Mouse (Mus musculus) forebrain, postnatal 0 days (tissue): ENCODE measurements around the gene Trim8. TPM values are rescaled to one million over a fixed set of nuclear protein-coding genes. Genes with fewer than 3 reads are reported as not detected.

Experiments
- ATAC-seq: fragments of 200-750 bp; cut with Nextera tagmentation; 2 replicates; pipeline ENCODE4 v1.8.0; 2017; ENCODE audit warnings: mild to moderate bottlenecking, moderate library complexity
- DNase-seq: peaks from one replicate; pipeline ENCODE4 v3.0.0-alpha.2; 2015
- H3K27ac ChIP-seq: fragments of 300-500 bp; sonication (generic); 2 replicates; pipeline ENCODE4 v1.5.1; 2014; ENCODE audit warnings: low read depth, mild to moderate bottlenecking, antibody characterized with exemption, low read length, moderate library complexity, mixed read lengths
- H3K27me3 ChIP-seq: fragments of 300-500 bp; sonication (generic); 2 replicates; pipeline ENCODE4 v1.6.1; 2014; ENCODE audit warnings: mild to moderate bottlenecking, low read length, mixed read lengths; ENCODE audit not compliant: insufficient read depth
- H3K36me3 ChIP-seq: fragments of 300-500 bp; sonication (generic); 2 replicates; pipeline ENCODE4 v1.6.1; 2014; ENCODE audit warnings: mild to moderate bottlenecking, moderate library complexity; ENCODE audit not compliant: insufficient read depth
- H3K4me1 ChIP-seq: fragments of 300-500 bp; sonication (generic); 2 replicates; pipeline ENCODE4 v1.6.1; 2014; ENCODE audit warnings: antibody characterized with exemption; ENCODE audit not compliant: insufficient read depth
- H3K4me2 ChIP-seq: fragments of 300-500 bp; sonication (generic); 2 replicates; pipeline ENCODE4 v1.6.1; 2014; ENCODE audit warnings: low read depth, mild to moderate bottlenecking, moderate library complexity
- H3K4me3 ChIP-seq: fragments of 300-500 bp; sonication (generic); 2 replicates; pipeline ENCODE4 v1.5.1; 2014; ENCODE audit warnings: low read depth, low read length, mixed read lengths
- H3K9ac ChIP-seq: fragments of 300-500 bp; sonication (generic); 2 replicates; pipeline ENCODE4 v1.6.1; 2014; ENCODE audit warnings: mild to moderate bottlenecking
- H3K9me3 ChIP-seq: fragments of 300-500 bp; sonication (generic); 2 replicates; pipeline ENCODE4 v1.6.1; 2016; ENCODE audit warnings: low read length
- CTCF ChIP-seq: sonication (generic); IDR thresholded peaks from 2 replicates; pipeline ENCODE4 v1.5.1; 2016; ENCODE audit warnings: antibody characterized with exemption, control low read depth, low read depth
- WGBS: fragments of 180-500 bp; shearing (Covaris S2); extraction: QIAGEN DNeasy Blood & Tissue Kit; methylation state at CpG from one replicate; pipeline ENCODE4 v1.1.7; 2014; 5-methylcytosine and 5-hydroxymethylcytosine counted together
- polyA plus RNA-seq: library from polyadenylated mRNA; unstranded; fragments of >200 nt; fragmentation: Nextera tagmentation; extraction: Ambion mirVana; gene quantifications from 2 replicates; pipeline ENCODE4 v1.2.1, GENCODE M21; 2015
- total RNA-seq: library from RNA; depleted of rRNA; stranded (reverse); fragments of >200 nt; gene quantifications from 2 replicates; pipeline ENCODE4 v1.2.3, GENCODE M21; 2014

Gene Trim8
- total and polyA plus RNA-seq, 2 experiments from 2014 or later, result 28.2 to 76.5 TPM

DNA sequence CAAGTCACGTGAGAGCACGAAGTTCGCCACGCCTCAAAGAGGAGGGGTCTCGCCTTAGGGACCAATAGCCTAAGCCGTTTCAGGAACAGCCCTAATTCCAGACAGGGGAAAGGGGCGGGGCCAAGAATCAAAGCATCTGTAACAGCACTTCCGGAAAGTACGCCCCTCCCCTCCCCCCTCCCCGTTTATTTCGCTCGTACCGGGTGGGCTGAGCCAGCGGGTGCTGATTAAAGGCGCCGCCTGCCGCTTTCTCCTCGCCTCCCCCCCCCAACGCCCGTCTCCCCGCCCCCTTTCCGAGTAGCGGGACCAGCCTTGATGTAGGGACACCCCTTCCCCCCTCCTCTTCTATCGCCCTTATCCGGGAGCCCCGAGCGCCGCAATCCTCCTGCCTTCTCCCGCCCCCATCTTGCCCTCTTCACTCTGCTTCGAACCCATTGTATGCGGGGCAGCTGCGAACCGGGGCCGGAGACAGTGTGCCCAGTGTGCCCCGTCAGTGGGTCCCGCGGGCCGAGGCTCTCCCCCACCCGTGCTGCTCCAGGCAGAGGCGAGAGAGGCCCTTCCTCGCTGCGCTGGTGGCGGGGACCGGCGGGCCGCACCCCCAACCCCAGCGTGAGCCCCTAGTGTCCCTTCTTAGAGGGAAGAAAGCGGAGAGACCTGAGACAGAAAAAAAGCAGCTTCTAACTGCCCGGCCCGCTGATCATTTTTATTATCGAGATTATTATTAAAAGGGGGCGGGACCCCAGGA, 1.5 kb upstream of the Trim8 start:
- H3K9ac ChIP-seq, result peak overlapping the region; percentile 97
- H3K9me3 ChIP-seq, result no peaks in the 10 kb centered on the region
- H3K4me3 ChIP-seq, result peak overlapping the region; percentile 96
- 3% methylated on average over 50 of the region's 52 CpGs for WGBS
- TF ChIP-seq CTCF, result no peak
- H3K27ac ChIP-seq, result peak overlapping the region; percentile 100
- peak; percentile 90 for ATAC-seq
- no peaks in the 10 kb centered on the region for H3K27me3 ChIP-seq
- H3K4me1 ChIP-seq, result peaks cover 12% of the 10 kb centered on the region
- no peaks in the 10 kb centered on the region for H3K36me3 ChIP-seq
- peak overlapping the region; percentile 93 for H3K4me2 ChIP-seq
- peak; percentile 99 for DNase-seq

DNA sequence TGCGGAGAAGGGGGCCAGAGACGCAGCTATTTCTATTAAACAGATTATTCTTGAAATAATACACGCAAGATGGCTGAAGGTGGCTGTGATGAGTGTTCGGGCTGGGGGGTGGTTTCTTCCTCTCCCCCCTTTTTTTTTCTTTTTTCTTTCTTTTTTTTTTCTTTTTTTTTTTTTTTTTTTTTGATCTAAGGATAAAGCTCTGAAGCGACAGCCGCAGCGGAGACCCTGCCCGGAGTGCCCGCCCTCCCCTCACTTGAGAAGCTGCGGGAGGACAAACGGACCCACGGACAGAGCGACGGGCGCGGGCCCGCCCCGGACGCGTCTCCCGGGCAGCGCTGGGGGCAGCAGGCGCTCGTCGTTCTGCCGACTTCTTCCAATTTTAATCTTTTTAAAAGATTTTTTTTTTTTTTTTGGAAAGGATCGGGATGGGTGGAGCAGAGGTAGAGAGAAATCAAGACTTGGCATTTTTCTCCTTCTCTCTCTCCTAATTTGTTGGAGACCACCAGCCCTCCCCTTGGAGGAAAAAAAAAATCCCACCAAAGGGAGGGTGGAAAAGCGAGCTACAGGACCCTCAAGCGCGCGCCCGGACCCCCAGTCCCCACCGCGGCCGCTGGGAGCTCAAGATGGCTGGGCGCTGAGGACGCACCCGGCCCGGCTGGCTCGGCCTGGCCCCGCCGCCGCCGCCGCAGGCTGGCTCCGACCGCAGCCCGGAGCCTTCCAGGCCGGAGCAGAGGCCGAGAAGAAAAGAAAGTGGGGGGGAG, 741 bp upstream of the Trim8 start:
- H3K27me3 ChIP-seq, result no peaks in the 10 kb centered on the region
- H3K4me3 ChIP-seq, result peak overlapping the region; percentile 96
- H3K27ac ChIP-seq, result peak overlapping the region; percentile 100
- DNase-seq, result peak; percentile 83
- no peaks in the 10 kb centered on the region for H3K9me3 ChIP-seq
- no peaks in the 10 kb centered on the region for H3K36me3 ChIP-seq
- ATAC-seq, result peak; percentile 7; the same call in 1 of the 2 replicates
- H3K9ac ChIP-seq, result peak overlapping the region; percentile 97
- H3K4me1 ChIP-seq, result peaks cover 20% of the 10 kb centered on the region
- TF ChIP-seq CTCF, result no peak
- H3K4me2 ChIP-seq, result peak overlapping the region; percentile 93
- WGBS, result 2% methylated on average over 49 of the region's 50 CpGs

DNA sequence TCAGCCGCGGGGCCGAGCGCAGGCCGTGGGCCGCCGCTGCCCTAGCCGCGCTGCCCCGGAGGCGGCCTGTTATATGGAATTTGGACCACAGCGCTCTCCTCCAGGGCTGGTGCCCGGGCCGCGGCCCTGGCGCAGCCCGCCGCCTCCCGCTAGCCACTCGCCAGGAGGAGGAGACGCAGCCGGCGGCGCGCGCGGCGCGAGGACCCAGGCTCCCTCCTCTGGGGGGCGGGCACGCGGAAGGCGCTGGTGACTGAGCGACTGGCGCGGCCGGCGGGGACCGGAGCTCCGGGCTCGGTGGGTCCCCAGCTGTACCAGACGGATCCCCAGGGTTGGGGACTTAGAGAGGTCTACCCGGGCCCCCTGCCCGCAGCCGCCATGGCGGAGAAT, 560 bp downstream of the Trim8 start:
- under 1% methylated on average over 43 of the region's 46 CpGs for WGBS

DNA sequence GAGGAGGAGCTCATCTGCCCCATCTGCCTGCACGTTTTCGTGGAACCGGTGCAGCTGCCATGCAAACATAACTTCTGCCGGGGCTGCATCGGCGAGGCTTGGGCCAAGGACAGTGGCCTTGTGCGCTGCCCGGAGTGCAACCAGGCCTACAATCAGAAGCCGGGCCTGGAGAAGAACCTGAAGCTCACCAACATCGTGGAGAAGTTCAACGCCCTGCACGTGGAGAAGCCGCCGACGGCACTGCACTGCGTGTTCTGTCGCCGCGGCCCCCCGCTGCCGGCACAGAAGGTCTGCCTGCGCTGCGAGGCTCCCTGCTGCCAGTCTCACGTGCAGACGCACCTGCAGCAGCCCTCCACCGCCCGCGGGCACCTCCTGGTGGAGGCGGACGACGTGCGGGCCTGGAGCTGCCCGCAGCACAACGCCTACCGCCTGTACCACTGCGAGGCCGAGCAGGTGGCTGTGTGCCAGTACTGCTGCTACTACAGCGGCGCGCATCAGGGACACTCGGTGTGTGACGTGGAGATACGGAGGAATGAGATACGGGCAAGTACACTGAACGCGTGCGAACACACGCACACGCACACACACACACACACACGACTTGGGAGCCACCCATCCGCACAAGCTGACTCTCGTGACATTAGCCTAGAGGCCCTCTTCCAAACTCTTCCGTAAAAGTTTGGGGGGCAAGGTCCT, 1.1 kb downstream of the Trim8 start:
- peak overlapping the region; percentile 100 for H3K27ac ChIP-seq
- H3K9ac ChIP-seq, result peak overlapping the region; percentile 97
- WGBS, result 2% methylated on average over 53 of the region's 53 CpGs
- no peaks in the 10 kb centered on the region for H3K9me3 ChIP-seq
- peak; percentile 73 for TF ChIP-seq CTCF
- H3K4me3 ChIP-seq, result peak overlapping the region; percentile 96
- peak; percentile 2 for ATAC-seq
- H3K4me2 ChIP-seq, result peak overlapping the region; percentile 93
- H3K27me3 ChIP-seq, result no peaks in the 10 kb centered on the region
- peaks cover 36% of the 10 kb centered on the region for H3K4me1 ChIP-seq
- H3K36me3 ChIP-seq, result no peaks in the 10 kb centered on the region; the same call in 1 of the 2 replicates
- peak; percentile 82 for DNase-seq

More for the DNA sequence above, 560 bp downstream of the Trim8 start:
- Histone ChIP-seq H3K9me3 (no peaks in the 10 kb centered on the region), H3K9ac (peak overlapping the region; percentile 97), H3K4me2 (peak overlapping the region; percentile 93), H3K36me3 (no peaks in the 10 kb centered on the region; the same call in 1 of the 2 replicates), H3K4me1 (peaks cover 32% of the 10 kb centered on the region), H3K27ac (peak overlapping the region; percentile 100), H3K4me3 (peak overlapping the region; percentile 96), H3K27me3 (no peaks in the 10 kb centered on the region)
- DNase-seq, result peak; percentile 65
- no peak for ATAC-seq
- TF ChIP-seq CTCF, result no peak

DNA sequence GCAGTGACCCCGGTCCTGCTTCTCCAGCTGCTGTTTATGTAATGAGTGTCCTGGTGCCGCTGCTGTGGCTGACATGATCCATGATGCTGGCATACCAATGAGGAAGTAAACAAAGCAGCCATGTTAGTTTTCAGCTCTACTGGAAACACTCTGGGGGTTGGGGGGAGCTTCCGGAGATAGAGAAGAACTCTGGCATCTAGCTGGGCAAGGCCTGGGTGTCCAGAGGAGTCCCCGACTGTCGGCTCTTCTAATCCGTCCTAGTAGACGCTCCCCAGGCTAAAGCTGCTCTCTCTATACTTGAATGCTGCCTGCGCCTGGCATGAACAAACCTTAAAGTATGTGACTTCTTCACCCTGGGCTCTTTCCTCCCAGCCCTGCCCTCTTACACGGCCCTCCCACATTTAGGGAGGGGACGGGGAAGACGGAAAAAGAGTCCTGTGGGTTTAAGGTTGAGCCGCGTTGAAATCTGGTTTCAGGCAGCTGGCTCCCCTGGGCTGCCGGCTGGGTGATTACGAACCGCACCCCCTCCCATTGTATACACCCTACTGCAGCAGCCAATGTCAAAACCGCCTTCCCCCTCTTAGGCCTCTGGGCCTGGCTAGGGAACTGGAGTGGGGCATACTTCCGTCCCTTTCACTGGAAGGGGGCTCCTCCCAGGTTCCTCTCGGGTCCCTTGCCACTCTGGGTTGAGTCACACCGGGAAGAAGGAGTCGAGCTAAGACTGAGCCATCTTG, 2.0 kb downstream of the Trim8 start:
- Histone ChIP-seq H3K9ac (peak overlapping the region; percentile 97), H3K36me3 (peaks cover 7% of the 10 kb centered on the region; the same call in 1 of the 2 replicates), H3K9me3 (no peaks in the 10 kb centered on the region), H3K4me2 (peak overlapping the region; percentile 93), H3K27me3 (no peaks in the 10 kb centered on the region), H3K4me1 (peaks cover 36% of the 10 kb centered on the region), H3K4me3 (peak overlapping the region; percentile 96), H3K27ac (peak overlapping the region; percentile 100)
- under 1% methylated on average over 21 of the region's 21 CpGs for WGBS
- peak; percentile 57 for DNase-seq
- ATAC-seq, result no peak
- no peak for TF ChIP-seq CTCF

GRCm38 (mm10) chr19:46504085-46504552, 2.6 kb downstream of the Trim8 start:
- H3K9me3 ChIP-seq, result no peaks in the 10 kb centered on the region
- no peak for ATAC-seq

More at GRCm38 (mm10) chr19:46504085-46504552, 2.6 kb downstream of the Trim8 start:
- H3K4me3 ChIP-seq, result peak overlapping the region; percentile 96
- peaks cover 41% of the 10 kb centered on the region for H3K4me1 ChIP-seq
- peak; percentile 33 for TF ChIP-seq CTCF
- H3K27me3 ChIP-seq, result no peaks in the 10 kb centered on the region
- DNase-seq, result no peak
- peak overlapping the region; percentile 93 for H3K4me2 ChIP-seq
- WGBS, result 2% methylated on average over 4 of the region's 4 CpGs
- peak overlapping the region; percentile 97 for H3K9ac ChIP-seq
- peak overlapping the region; percentile 100 for H3K27ac ChIP-seq
- peaks cover 13% of the 10 kb centered on the region; the same call in 1 of the 2 replicates for H3K36me3 ChIP-seq
